Mouse (Mus musculus): ENCODE measurements around the gene Ttc12. TPM values are rescaled to one million over a fixed set of nuclear protein-coding genes. Genes with fewer than 3 reads are reported as not detected.

Ttc12 gene
- polyA plus RNA-seq, 1 experiment from 2014 or later: 1.8 TPM

- H3K36me3 ChIP-seq (ENCODE audit: control insufficient read depth, insufficient read depth, low read length): peaks cover 8% of the 10 kb centered on the region; the same call in 1 of the 2 replicates
- H3K4me3 ChIP-seq (ENCODE audit: control insufficient read depth in 1 of 2, insufficient read depth in 1 of 2, low read depth in 1 of 2, low read length in 2 of 2): no peak overlapping the region
- no peak overlapping the region for H3K4me2 ChIP-seq (ENCODE audit: low read length)
- H3K27ac ChIP-seq (replicated peaks in 1 of 2; ENCODE audit: control insufficient read depth in 1 of 2, insufficient read depth in 1 of 2, low read depth in 2 of 2, low read length in 2 of 2): no peak overlapping the region
- ATAC-seq (ENCODE audit: insufficient number of reproducible peaks, insufficient read depth, low FRiP score, low read depth): no peak
- 78% methylated on average over 8 of the region's 8 CpGs for WGBS
- no peak overlapping the region for H3K9ac ChIP-seq (ENCODE audit: low read length)
- peaks cover 6 to 7% of the 10 kb centered on the region in 2 experiments for H3K4me1 ChIP-seq (ENCODE audit: control insufficient read depth in 2 of 2, insufficient read depth in 2 of 2, low read length in 2 of 2)
- H3K27me3 ChIP-seq (ENCODE audit: control insufficient read depth, insufficient read depth, low read length): no peaks in the 10 kb centered on the region
- H3K9me3 ChIP-seq (ENCODE audit: control insufficient read depth, low read length): no peaks in the 10 kb centered on the region
These were observed 43.4 kb upstream of the Ttc12 start for GRCm38 (mm10) chr9:49529366-49529959.

- H3K4me1 ChIP-seq (ENCODE audit: control insufficient read depth in 2 of 2, insufficient read depth in 2 of 2, low read length in 2 of 2): peaks cover under 1 to 3% of the 10 kb centered on the region in 2 experiments; a peak in 3 of 4 replicates
- WGBS: 54% methylated on average over 10 of the region's 10 CpGs
- H3K4me3 ChIP-seq (ENCODE audit: control insufficient read depth in 1 of 2, insufficient read depth in 1 of 2, low read depth in 1 of 2, low read length in 2 of 2): no peak overlapping the region
- no peaks in the 10 kb centered on the region for H3K27me3 ChIP-seq (ENCODE audit: control insufficient read depth, insufficient read depth, low read length)
- no peak for ATAC-seq (ENCODE audit: insufficient number of reproducible peaks, insufficient read depth, low FRiP score, low read depth)
- no peak overlapping the region for H3K4me2 ChIP-seq (ENCODE audit: low read length)
- peaks cover 12% of the 10 kb centered on the region; the same call in 1 of the 2 replicates for H3K36me3 ChIP-seq (ENCODE audit: control insufficient read depth, insufficient read depth, low read length)
- no peak overlapping the region for H3K27ac ChIP-seq (replicated peaks in 1 of 2; ENCODE audit: control insufficient read depth in 1 of 2, insufficient read depth in 1 of 2, low read depth in 2 of 2, low read length in 2 of 2)
- no peaks in the 10 kb centered on the region for H3K9me3 ChIP-seq (ENCODE audit: control insufficient read depth, low read length)
- H3K9ac ChIP-seq (ENCODE audit: low read length): no peak overlapping the region
These were observed 42.9 kb upstream of the Ttc12 start for GRCm38 (mm10) chr9:49528943-49529342.

- Histone ChIP-seq H3K4me1 (ENCODE audit: control insufficient read depth in 2 of 2, insufficient read depth in 2 of 2, low read length in 2 of 2) (peaks cover 0 to 3% of the 10 kb centered on the region in 2 experiments; a peak in 2 of 4 replicates), H3K36me3 (ENCODE audit: control insufficient read depth, insufficient read depth, low read length) (peaks cover 14% of the 10 kb centered on the region), H3K4me3 (ENCODE audit: control insufficient read depth in 1 of 2, insufficient read depth in 1 of 2, low read depth in 1 of 2, low read length in 2 of 2) (no peak overlapping the region), H3K27ac (replicated peaks in 1 of 2; ENCODE audit: control insufficient read depth in 1 of 2, insufficient read depth in 1 of 2, low read depth in 2 of 2, low read length in 2 of 2) (no peak overlapping the region), H3K27me3 (ENCODE audit: control insufficient read depth, insufficient read depth, low read length) (no peaks in the 10 kb centered on the region), H3K9me3 (ENCODE audit: control insufficient read depth, low read length) (no peaks in the 10 kb centered on the region), H3K4me2 (ENCODE audit: low read length) (no peak overlapping the region), H3K9ac (ENCODE audit: low read length) (no peak overlapping the region)
- ATAC-seq (ENCODE audit: insufficient number of reproducible peaks, insufficient read depth, low FRiP score, low read depth): no peak
- WGBS: 86% methylated on average over 5 of the region's 5 CpGs
These were observed 42.0 kb upstream of the Ttc12 start for GRCm38 (mm10) chr9:49528026-49528425.

GRCm38 (mm10) chr9:49527340-49527739 lies 41.3 kb upstream of the Ttc12 start:
- Histone ChIP-seq H3K4me3 (ENCODE audit: control insufficient read depth in 1 of 2, insufficient read depth in 1 of 2, low read depth in 1 of 2, low read length in 2 of 2) (no peak overlapping the region), H3K4me1 (ENCODE audit: control insufficient read depth in 2 of 2, insufficient read depth in 2 of 2, low read length in 2 of 2) (peaks cover 0 to 3% of the 10 kb centered on the region in 2 experiments; a peak in 2 of 4 replicates), H3K4me2 (ENCODE audit: low read length) (no peak overlapping the region), H3K36me3 (ENCODE audit: control insufficient read depth, insufficient read depth, low read length) (peaks cover 20% of the 10 kb centered on the region), H3K27ac (replicated peaks in 1 of 2; ENCODE audit: control insufficient read depth in 1 of 2, insufficient read depth in 1 of 2, low read depth in 2 of 2, low read length in 2 of 2) (peak overlapping the region in 1 of 2 experiments; percentile 32; a peak in 1 of 4 replicates), H3K27me3 (ENCODE audit: control insufficient read depth, insufficient read depth, low read length) (no peaks in the 10 kb centered on the region), H3K9ac (ENCODE audit: low read length) (no peak overlapping the region), H3K9me3 (ENCODE audit: control insufficient read depth, low read length) (no peaks in the 10 kb centered on the region)
- no peak for ATAC-seq (ENCODE audit: insufficient number of reproducible peaks, insufficient read depth, low FRiP score, low read depth)
- 59% methylated on average over 8 of the region's 8 CpGs for WGBS

- Histone ChIP-seq H3K4me1 (ENCODE audit: control insufficient read depth in 2 of 2, insufficient read depth in 2 of 2, low read length in 2 of 2) (peaks cover 0 to 3% of the 10 kb centered on the region in 2 experiments; a peak in 2 of 4 replicates), H3K27ac (replicated peaks in 1 of 2; ENCODE audit: control insufficient read depth in 1 of 2, insufficient read depth in 1 of 2, low read depth in 2 of 2, low read length in 2 of 2) (no peak overlapping the region), H3K4me2 (ENCODE audit: low read length) (no peak overlapping the region), H3K9ac (ENCODE audit: low read length) (no peak overlapping the region), H3K9me3 (ENCODE audit: control insufficient read depth, low read length) (no peaks in the 10 kb centered on the region), H3K27me3 (ENCODE audit: control insufficient read depth, insufficient read depth, low read length) (no peaks in the 10 kb centered on the region), H3K4me3 (ENCODE audit: control insufficient read depth in 1 of 2, insufficient read depth in 1 of 2, low read depth in 1 of 2, low read length in 2 of 2) (no peak overlapping the region), H3K36me3 (ENCODE audit: control insufficient read depth, insufficient read depth, low read length) (peaks cover 30% of the 10 kb centered on the region)
- ATAC-seq (ENCODE audit: insufficient number of reproducible peaks, insufficient read depth, low FRiP score, low read depth): no peak
- WGBS: 71% methylated on average over 9 of the region's 9 CpGs
These were observed 38.7 kb upstream of the Ttc12 start for GRCm38 (mm10) chr9:49524721-49525120.

GRCm38 (mm10) chr9:49523881-49524280 lies 37.9 kb upstream of the Ttc12 start:
- Histone ChIP-seq H3K4me3 (ENCODE audit: control insufficient read depth in 1 of 2, insufficient read depth in 1 of 2, low read depth in 1 of 2, low read length in 2 of 2) (no peak overlapping the region), H3K9ac (ENCODE audit: low read length) (no peak overlapping the region), H3K4me2 (ENCODE audit: low read length) (no peak overlapping the region), H3K9me3 (ENCODE audit: control insufficient read depth, low read length) (no peaks in the 10 kb centered on the region), H3K36me3 (ENCODE audit: control insufficient read depth, insufficient read depth, low read length) (peaks cover 38% of the 10 kb centered on the region), H3K4me1 (ENCODE audit: control insufficient read depth in 2 of 2, insufficient read depth in 2 of 2, low read length in 2 of 2) (peaks cover 0 to 3% of the 10 kb centered on the region in 2 experiments; a peak in 2 of 4 replicates), H3K27ac (replicated peaks in 1 of 2; ENCODE audit: control insufficient read depth in 1 of 2, insufficient read depth in 1 of 2, low read depth in 2 of 2, low read length in 2 of 2) (no peak overlapping the region), H3K27me3 (ENCODE audit: control insufficient read depth, insufficient read depth, low read length) (no peaks in the 10 kb centered on the region)
- 89% methylated on average over 9 of the region's 9 CpGs for WGBS
- no peak for ATAC-seq (ENCODE audit: insufficient number of reproducible peaks, insufficient read depth, low FRiP score, low read depth)

GRCm38 (mm10) chr9:49514306-49514705 lies 28.3 kb upstream of the Ttc12 start:
- Histone ChIP-seq H3K9me3 (ENCODE audit: control insufficient read depth, low read length) (no peaks in the 10 kb centered on the region), H3K27me3 (ENCODE audit: control insufficient read depth, insufficient read depth, low read length) (no peaks in the 10 kb centered on the region), H3K9ac (ENCODE audit: low read length) (no peak overlapping the region), H3K4me1 (ENCODE audit: control insufficient read depth in 2 of 2, insufficient read depth in 2 of 2, low read length in 2 of 2) (no peaks in the 10 kb centered on the region), H3K4me2 (ENCODE audit: low read length) (no peak overlapping the region), H3K4me3 (ENCODE audit: control insufficient read depth in 1 of 2, insufficient read depth in 1 of 2, low read depth in 1 of 2, low read length in 2 of 2) (no peak overlapping the region), H3K36me3 (ENCODE audit: control insufficient read depth, insufficient read depth, low read length) (peaks cover 46% of the 10 kb centered on the region), H3K27ac (replicated peaks in 1 of 2; ENCODE audit: control insufficient read depth in 1 of 2, insufficient read depth in 1 of 2, low read depth in 2 of 2, low read length in 2 of 2) (no peak overlapping the region)
- WGBS: 76% methylated on average over 2 of the region's 2 CpGs
- no peak for ATAC-seq (ENCODE audit: insufficient number of reproducible peaks, insufficient read depth, low FRiP score, low read depth)

GRCm38 (mm10) chr9:49510666-49511065 lies 24.6 kb upstream of the Ttc12 start:
- Histone ChIP-seq H3K27me3 (ENCODE audit: control insufficient read depth, insufficient read depth, low read length) (no peaks in the 10 kb centered on the region), H3K27ac (replicated peaks in 1 of 2; ENCODE audit: control insufficient read depth in 1 of 2, insufficient read depth in 1 of 2, low read depth in 2 of 2, low read length in 2 of 2) (no peak overlapping the region), H3K9me3 (ENCODE audit: control insufficient read depth, low read length) (no peaks in the 10 kb centered on the region), H3K36me3 (ENCODE audit: control insufficient read depth, insufficient read depth, low read length) (peaks cover 48% of the 10 kb centered on the region), H3K9ac (ENCODE audit: low read length) (no peak overlapping the region), H3K4me2 (ENCODE audit: low read length) (no peak overlapping the region), H3K4me1 (ENCODE audit: control insufficient read depth in 2 of 2, insufficient read depth in 2 of 2, low read length in 2 of 2) (no peaks in the 10 kb centered on the region), H3K4me3 (ENCODE audit: control insufficient read depth in 1 of 2, insufficient read depth in 1 of 2, low read depth in 1 of 2, low read length in 2 of 2) (no peak overlapping the region)
- no peak for ATAC-seq (ENCODE audit: insufficient number of reproducible peaks, insufficient read depth, low FRiP score, low read depth)
- WGBS: 93% methylated on average over 4 of the region's 4 CpGs

Data from heart, embryonic 14.5 days (tissue).